Mouse (Mus musculus): Measurements from ENCODE around the gene Cyp1a2. TPM values are rescaled to one million over a fixed set of nuclear protein-coding genes. Genes with fewer than 3 reads are reported as not detected.

Cyp1a2 gene
- polyA plus RNA-seq, 1 experiment from 2014 or later, result not detected

DNA sequence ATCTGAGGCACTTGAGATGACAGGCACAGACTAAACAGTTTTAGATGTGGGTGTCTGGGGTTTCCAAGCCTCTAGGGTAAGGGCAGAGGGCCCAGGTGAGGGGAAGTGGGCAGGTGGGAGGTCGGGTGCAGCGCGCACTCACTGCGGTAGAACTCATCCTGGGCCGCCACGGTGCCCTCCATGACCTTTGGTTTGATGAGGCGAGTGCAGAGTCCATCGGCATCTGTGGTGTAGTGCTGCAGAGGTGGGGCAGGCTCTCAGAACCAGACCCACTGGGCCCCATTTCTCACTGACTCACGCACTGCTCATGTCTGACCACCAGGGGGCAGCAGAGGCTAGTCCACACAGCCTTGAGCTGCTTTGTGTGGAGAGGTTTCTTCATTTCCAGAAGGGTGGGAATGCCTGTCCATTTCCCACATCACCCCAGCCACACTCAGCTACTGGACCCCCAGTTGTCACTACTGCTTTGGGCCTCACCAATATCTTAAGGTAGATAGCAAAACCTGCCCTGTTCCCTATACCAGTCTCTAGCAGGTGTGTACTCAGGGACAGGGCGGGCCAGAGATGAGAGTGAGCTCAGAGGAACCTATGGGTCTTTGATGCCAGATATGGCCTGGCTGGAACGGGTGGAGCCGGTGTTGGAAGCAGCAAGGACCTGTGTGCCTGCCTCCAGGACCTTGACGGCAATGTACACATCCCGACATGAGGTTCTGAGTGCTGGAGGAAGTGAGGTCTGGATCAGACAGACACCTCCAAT lies 54.2 kb downstream of the Cyp1a2 start:
- Histone ChIP-seq H3K4me1 (peaks cover 24% of the 10 kb centered on the region), H3K36me3 (peaks cover 100% of the 10 kb centered on the region), H3K4me2 (no peak overlapping the region), H3K4me3 (no peak overlapping the region), H3K27ac (no peak overlapping the region), H3K27me3 (replicated peaks) (no peaks in the 10 kb centered on the region), H3K9ac (no peak overlapping the region), H3K9me3 (replicated peaks) (no peaks in the 10 kb centered on the region)
- WGBS (ENCODE audit: insufficient replicate concordance), result 65% methylated on average over 14 of the region's 14 CpGs
- peak; percentile 38 for ATAC-seq

DNA sequence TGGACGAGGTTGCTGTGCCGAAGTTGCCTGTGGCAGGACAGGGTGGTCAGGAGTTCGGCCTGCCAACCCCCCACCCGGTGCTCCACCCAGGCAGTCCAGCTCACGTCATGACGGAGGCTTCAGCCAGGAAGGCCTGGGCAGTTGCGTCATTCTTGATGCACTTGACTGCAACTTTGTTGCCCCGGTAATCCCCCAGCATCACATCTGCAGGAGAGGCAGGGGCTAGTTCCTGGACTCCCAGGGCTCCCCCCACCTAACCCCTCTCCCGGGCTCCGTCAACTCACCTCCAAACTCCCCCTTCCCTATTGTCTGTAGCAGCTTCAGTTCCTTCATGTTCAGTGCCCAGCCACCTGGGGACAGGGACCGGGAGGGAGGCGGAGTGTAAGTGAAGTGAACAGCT lies 54.8 kb downstream of the Cyp1a2 start:
- Histone ChIP-seq H3K4me3 (no peak overlapping the region), H3K9ac (no peak overlapping the region), H3K27me3 (replicated peaks) (no peaks in the 10 kb centered on the region), H3K4me2 (no peak overlapping the region), H3K27ac (no peak overlapping the region), H3K4me1 (peaks cover 24% of the 10 kb centered on the region), H3K9me3 (replicated peaks) (no peaks in the 10 kb centered on the region), H3K36me3 (peaks cover 95% of the 10 kb centered on the region)
- WGBS (ENCODE audit: insufficient replicate concordance), result 82% methylated on average over 12 of the region's 12 CpGs
- ATAC-seq, result no peak

DNA sequence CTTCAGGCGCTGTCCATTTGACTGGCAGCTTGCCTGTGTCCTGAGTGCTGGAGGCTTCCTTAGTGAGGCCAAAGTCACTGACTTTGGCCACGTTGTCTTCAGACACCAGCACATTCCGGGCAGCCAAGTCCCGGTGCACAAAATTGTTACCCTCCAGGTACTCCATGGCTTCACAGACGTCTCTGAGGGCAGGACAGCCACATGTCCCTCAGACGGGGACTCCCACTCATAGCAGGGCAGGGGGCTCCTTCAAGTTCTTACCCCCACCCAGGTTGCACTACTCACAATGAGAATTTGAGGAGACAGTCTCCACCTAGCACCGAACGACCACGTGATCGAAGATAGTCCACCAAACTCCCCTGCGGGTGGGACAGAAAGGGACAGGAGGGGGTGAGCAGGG lies 55.6 kb downstream of the Cyp1a2 start:
- Histone ChIP-seq H3K9ac (no peak overlapping the region), H3K9me3 (replicated peaks) (no peaks in the 10 kb centered on the region), H3K27ac (no peak overlapping the region), H3K4me1 (peaks cover 22% of the 10 kb centered on the region), H3K4me3 (no peak overlapping the region), H3K36me3 (peaks cover 87% of the 10 kb centered on the region), H3K4me2 (no peak overlapping the region), H3K27me3 (replicated peaks) (no peaks in the 10 kb centered on the region)
- 78% methylated on average over 11 of the region's 11 CpGs for WGBS (ENCODE audit: insufficient replicate concordance)
- no peak for ATAC-seq

DNA sequence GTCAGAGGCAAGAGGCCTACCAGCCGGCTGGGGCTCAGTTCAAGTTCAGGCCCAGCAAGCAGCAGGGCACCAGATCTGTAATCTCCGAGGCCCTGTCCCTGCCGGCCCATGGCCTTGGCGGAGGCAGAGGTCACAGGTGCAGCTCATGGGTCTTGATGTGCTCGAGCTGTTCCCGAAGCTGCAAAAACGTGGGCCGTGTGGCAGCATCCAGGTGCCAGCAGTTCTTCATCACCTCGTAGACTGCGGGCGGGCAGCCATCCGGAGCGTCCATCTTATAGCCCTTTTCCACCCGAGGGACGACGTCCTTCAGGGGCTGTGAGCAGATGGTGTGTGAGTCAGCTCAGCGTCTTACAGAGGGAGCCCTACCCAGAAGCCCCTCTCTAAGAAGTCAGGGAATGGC lies 56.3 kb downstream of the Cyp1a2 start:
- WGBS (ENCODE audit: insufficient replicate concordance), result 88% methylated on average over 17 of the region's 17 CpGs
- ATAC-seq, result no peak

More for the DNA sequence above, 56.3 kb downstream of the Cyp1a2 start:
- no peaks in the 10 kb centered on the region for H3K27me3 ChIP-seq (replicated peaks)
- H3K9ac ChIP-seq, result no peak overlapping the region
- H3K27ac ChIP-seq, result no peak overlapping the region
- H3K9me3 ChIP-seq (replicated peaks), result no peaks in the 10 kb centered on the region
- H3K4me2 ChIP-seq, result no peak overlapping the region
- H3K36me3 ChIP-seq, result peaks cover 80% of the 10 kb centered on the region
- no peak overlapping the region for H3K4me3 ChIP-seq
- H3K4me1 ChIP-seq, result peaks cover 20% of the 10 kb centered on the region

Other genes starting within 250 kb of the Cyp1a2 start
- 13.8 and 15.6 TPM in 2 replicates for gene Ppcdc, start 243.6 kb downstream of the Cyp1a2 start, polyA plus RNA-seq (2016; fragmentation: Nextera tagmentation; extraction: Ambion mirVana)
- gene Scamp5, start 215.6 kb downstream of the Cyp1a2 start, polyA plus RNA-seq (2016; fragmentation: Nextera tagmentation; extraction: Ambion mirVana), result 10.5 and 12.4 TPM in 2 replicates
- gene Rpp25, start 179.7 kb downstream of the Cyp1a2 start, polyA plus RNA-seq (2016; fragmentation: Nextera tagmentation; extraction: Ambion mirVana), result 1.0 and 1.5 TPM in 2 replicates
- gene Cox5a, start 162.4 kb downstream of the Cyp1a2 start, polyA plus RNA-seq (2016; fragmentation: Nextera tagmentation; extraction: Ambion mirVana), result 415 and 442 TPM in 2 replicates
- 10.5 and 12.0 TPM in 2 replicates for gene Fam219b, start 146.2 kb downstream of the Cyp1a2 start, polyA plus RNA-seq (2016; fragmentation: Nextera tagmentation; extraction: Ambion mirVana)
- 17.4 and 17.7 TPM in 2 replicates for gene Mpi, start 130.9 kb downstream of the Cyp1a2 start, polyA plus RNA-seq (2016; fragmentation: Nextera tagmentation; extraction: Ambion mirVana)
- gene Scamp2, start 122.8 kb downstream of the Cyp1a2 start, polyA plus RNA-seq (2016; fragmentation: Nextera tagmentation; extraction: Ambion mirVana), result 32.5 and 33.2 TPM in 2 replicates
- gene Ulk3, start 94.3 kb downstream of the Cyp1a2 start, polyA plus RNA-seq (2016; fragmentation: Nextera tagmentation; extraction: Ambion mirVana), result 6.4 and 9.0 TPM in 2 replicates
- gene Cplx3, start 77.4 kb downstream of the Cyp1a2 start, polyA plus RNA-seq (2016; fragmentation: Nextera tagmentation; extraction: Ambion mirVana), result not detected in 2 replicates
- gene Lman1l, start 62.9 kb downstream of the Cyp1a2 start, polyA plus RNA-seq (2016; fragmentation: Nextera tagmentation; extraction: Ambion mirVana), result not detected in 2 replicates
- 27.0 and 27.8 TPM in 2 replicates for gene Csk, start 30.1 kb downstream of the Cyp1a2 start, polyA plus RNA-seq (2016; fragmentation: Nextera tagmentation; extraction: Ambion mirVana)
- gene Cyp1a1, start 4.2 kb upstream of the Cyp1a2 start, polyA plus RNA-seq (2016; fragmentation: Nextera tagmentation; extraction: Ambion mirVana), result 0.16 and 0.19 TPM in 2 replicates
- gene Edc3, start 24.8 kb upstream of the Cyp1a2 start, polyA plus RNA-seq (2016; fragmentation: Nextera tagmentation; extraction: Ambion mirVana), result 21.2 and 22.2 TPM in 2 replicates
- gene Clk3, start 82.2 kb upstream of the Cyp1a2 start, polyA plus RNA-seq (2016; fragmentation: Nextera tagmentation; extraction: Ambion mirVana), result 99.8 and 104 TPM in 2 replicates
- gene Arid3b, start 153.1 kb upstream of the Cyp1a2 start, polyA plus RNA-seq (2016; fragmentation: Nextera tagmentation; extraction: Ambion mirVana), result 15.6 and 16.0 TPM in 2 replicates
- gene Ubl7, start 227.3 kb upstream of the Cyp1a2 start, polyA plus RNA-seq (2016; fragmentation: Nextera tagmentation; extraction: Ambion mirVana), result 69.3 and 69.8 TPM in 2 replicates

Data from liver, embryonic 12.5 days (tissue).